Mouse (Mus musculus) induced T-regulatory cell, adult 2 months (primary cell): ENCODE measurements around the gene Rabl6.
"Not testable (repeated sequence)": the region's sequence is repeated elsewhere in the genome, so short reads cannot be mapped to it uniquely, and the experiment has no call there.

Experiments used
- DNase-seq: peaks from one replicate; pipeline ENCODE4 v3.0.0-alpha.2; 2012; ENCODE audit warnings: low read depth

Gene Rabl6

GRCm38 (mm10) chr2:25575432-25576027 is 32.8 kb downstream of the Rabl6 start:
- peak; percentile 62 for DNase-seq

GRCm38 (mm10) chr2:25574579-25575431 is 33.5 kb downstream of the Rabl6 start, which contains the start of the genes Mamdc4 and Phpt1:
Mamdc4 (minus strand) TSS chr2:25574845.
Phpt1 (minus strand) TSS chr2:25575224.
- peak; percentile 98 for DNase-seq

- no peak for DNase-seq
Measured at GRCm38 (mm10) chr2:25574136-25574535, 34.2 kb downstream of the Rabl6 start.

GRCm38 (mm10) chr2:25573068-25573467 is 35.3 kb downstream of the Rabl6 start:
- DNase-seq: no peak

- DNase-seq: no peak
Measured at GRCm38 (mm10) chr2:25571221-25571620, 37.1 kb downstream of the Rabl6 start.

GRCm38 (mm10) chr2:25569323-25569722 is 39.0 kb downstream of the Rabl6 start:
- DNase-seq: no peak

- DNase-seq: no peak
Measured at GRCm38 (mm10) chr2:25568473-25569019, 39.8 kb downstream of the Rabl6 start.

- DNase-seq: no peak
Measured at GRCm38 (mm10) chr2:25566558-25566957, 41.8 kb downstream of the Rabl6 start.

- DNase-seq: no peak
Measured at GRCm38 (mm10) chr2:25565741-25566140, 42.6 kb downstream of the Rabl6 start.

GRCm38 (mm10) chr2:25561946-25562345 is 46.4 kb downstream of the Rabl6 start:
- no peak for DNase-seq

GRCm38 (mm10) chr2:25560551-25560950 is 47.8 kb downstream of the Rabl6 start:
- DNase-seq: no peak

- no peak for DNase-seq
Measured at GRCm38 (mm10) chr2:25558774-25559173, 49.5 kb downstream of the Rabl6 start.

GRCm38 (mm10) chr2:25557964-25558360 is 50.4 kb downstream of the Rabl6 start:
- no peak for DNase-seq

GRCm38 (mm10) chr2:25557221-25557963 is 50.9 kb downstream of the Rabl6 start, which contains the start of gene Edf1:
Edf1 (plus strand) TSS chr2:25557847.
- peak; percentile 95 for DNase-seq

- DNase-seq: peak; percentile 39
Measured at GRCm38 (mm10) chr2:25556296-25556695, 52.0 kb downstream of the Rabl6 start.

- peak; percentile 29 for DNase-seq
Measured at GRCm38 (mm10) chr2:25555479-25555878, 52.8 kb downstream of the Rabl6 start.

- DNase-seq: not testable (repeated sequence)
Measured at GRCm38 (mm10) chr2:25553171-25553786, 55.0 kb downstream of the Rabl6 start.

- DNase-seq: peak; percentile 73
Measured at GRCm38 (mm10) chr2:25551186-25551585, 57.1 kb downstream of the Rabl6 start.

GRCm38 (mm10) chr2:25549021-25549991 is 59.0 kb downstream of the Rabl6 start:
- peak; percentile 96 for DNase-seq

- DNase-seq: peak; percentile 99
Measured at GRCm38 (mm10) chr2:25546811-25547491, 61.4 kb downstream of the Rabl6 start, which contains the start of gene Traf2. Traf2 (minus strand) TSS chr2:25546940.
